ENCODE assay signal across 8 mouse cellular contexts in genomic region chr17:87530162-87530817, GRCm38 (mm10).
DNase-seq lines count a peak whose midpoint lies in the region; ATAC-seq and TF ChIP-seq lines count a peak whose summit lies in the region.

No protein-coding gene starts in this region.

- peak overlapping the region; percentile 77 for H3K4me3 ChIP-seq in gastrocnemius, adult 2 months
- peak overlapping the region; percentile 45 for H3K4me3 ChIP-seq in hindbrain, embryonic 15.5 days

- 11% methylated on average over 29 of the region's 29 CpGs for WGBS in hindbrain, embryonic 15.5 days

- peak overlapping the region; percentile 21 for H3K9ac ChIP-seq in hindbrain, embryonic 15.5 days

- no peaks in the 10 kb centered on the region for H3K36me3 ChIP-seq in hindbrain, embryonic 15.5 days

- H3K4me1 ChIP-seq in hindbrain, embryonic 15.5 days (replicated peaks): peaks cover 28% of the 10 kb centered on the region

- TF ChIP-seq CTCF in gastrocnemius, adult 2 months (IDR thresholded peaks at IDR 0.05): peak; percentile 99

- intact Hi-C loops in gastrocnemius, adult 2 months (cut with DNase I): loop anchor here (2.0 kb wide), 1 partner anchor 83 kb away; the partner anchor contains the start of gene Calm2

- no peaks in the 10 kb centered on the region for H3K9me3 ChIP-seq in hindbrain, embryonic 15.5 days

- ATAC-seq in hindbrain, embryonic 15.5 days (ENCODE audit: low FRiP score, low read depth): peak; percentile 83

- H3K27me3 ChIP-seq in hindbrain, embryonic 15.5 days: no peaks in the 10 kb centered on the region

- peak; percentile 96 for DNase-seq in R1 (ENCODE audit: low read depth, low spot score)
- peak; percentile 89 to 92 for DNase-seq in cerebellum, postnatal 36 days
- DNase-seq in gastrocnemius, adult 2 months: peak; percentile 94
- DNase-seq in layer of hippocampus, postnatal 36 days: peak; percentile 83 to 86
- DNase-seq in lung, postnatal 25 days (ENCODE audit: low spot score): peak; percentile 86
- DNase-seq in ovary, postnatal 36 days (ENCODE audit: low spot score): peak; percentile 86
- DNase-seq in thymus, postnatal 10 days (ENCODE audit: low spot score in 2 of 2): peak; percentile 32 to 79

- H3K4me2 ChIP-seq in hindbrain, embryonic 15.5 days: peak overlapping the region; percentile 78

- H3K27ac ChIP-seq in gastrocnemius, adult 2 months: peak overlapping the region; percentile 92
- H3K27ac ChIP-seq in hindbrain, embryonic 15.5 days (replicated peaks): peak overlapping the region; percentile 61

Comparison
In these comparisons a context has a peak if more than half of its experiments do, and no peak if none do; other contexts are left out.
1. Peak in every context shown above with its lines: DNase-seq, ATAC-seq, H3K4me3 ChIP-seq and H3K27ac ChIP-seq.